Mouse (Mus musculus) 416B (cell line): ENCODE results near the gene Pnpo.
A peak's percentile ranks its signal among the peaks of the same experiment; 100 is the strongest.

Experiments used
- DNase-seq: peaks from one replicate; pipeline ENCODE4 v3.0.0; 2011; ENCODE audit warnings: low read depth

Gene Pnpo

GRCm38 (mm10) chr11:96969746-96970145 lies 26.0 kb upstream of the Pnpo start:
- DNase-seq: no peak

- no peak for DNase-seq
These were observed 25.5 kb upstream of the Pnpo start for GRCm38 (mm10) chr11:96969280-96969722.

GRCm38 (mm10) chr11:96968476-96968875 lies 24.7 kb upstream of the Pnpo start:
- DNase-seq: no peak

GRCm38 (mm10) chr11:96967544-96968269 lies 23.9 kb upstream of the Pnpo start:
- peak; percentile 63 for DNase-seq

- DNase-seq: peak; percentile 91
These were observed 23.2 kb upstream of the Pnpo start for GRCm38 (mm10) chr11:96966914-96967543.

GRCm38 (mm10) chr11:96966172-96966571 lies 22.4 kb upstream of the Pnpo start:
- no peak for DNase-seq

GRCm38 (mm10) chr11:96963580-96963979 lies 19.8 kb upstream of the Pnpo start:
- peak; percentile 85 for DNase-seq

GRCm38 (mm10) chr11:96957061-96957805 lies 13.4 kb upstream of the Pnpo start:
- DNase-seq: no peak

- no peak for DNase-seq
These were observed 12.4 kb upstream of the Pnpo start for GRCm38 (mm10) chr11:96956009-96956724.

GRCm38 (mm10) chr11:96955094-96955493 lies 11.3 kb upstream of the Pnpo start:
- DNase-seq: no peak

- DNase-seq: no peak
These were observed 9.1 kb upstream of the Pnpo start for GRCm38 (mm10) chr11:96952896-96953295.

- DNase-seq: no peak
These were observed 8.6 kb upstream of the Pnpo start for GRCm38 (mm10) chr11:96952426-96952825.

GRCm38 (mm10) chr11:96950767-96951166 lies 7.0 kb upstream of the Pnpo start:
- DNase-seq: peak; percentile 50

- peak; percentile 96 for DNase-seq
These were observed 4.1 kb upstream of the Pnpo start for GRCm38 (mm10) chr11:96947849-96948248.

GRCm38 (mm10) chr11:96946498-96946897 lies 2.7 kb upstream of the Pnpo start:
- DNase-seq: no peak

- peak; percentile 47 for DNase-seq
These were observed 1.2 kb upstream of the Pnpo start for GRCm38 (mm10) chr11:96944844-96945580.

- DNase-seq: no peak
These were observed 1.7 kb downstream of the Pnpo start for GRCm38 (mm10) chr11:96941989-96942590.

GRCm38 (mm10) chr11:96940578-96941465 lies 3.0 kb downstream of the Pnpo start:
- DNase-seq: no peak

GRCm38 (mm10) chr11:96938426-96938800 lies 5.4 kb downstream of the Pnpo start:
- no peak for DNase-seq
